In the genomic region with DNA sequence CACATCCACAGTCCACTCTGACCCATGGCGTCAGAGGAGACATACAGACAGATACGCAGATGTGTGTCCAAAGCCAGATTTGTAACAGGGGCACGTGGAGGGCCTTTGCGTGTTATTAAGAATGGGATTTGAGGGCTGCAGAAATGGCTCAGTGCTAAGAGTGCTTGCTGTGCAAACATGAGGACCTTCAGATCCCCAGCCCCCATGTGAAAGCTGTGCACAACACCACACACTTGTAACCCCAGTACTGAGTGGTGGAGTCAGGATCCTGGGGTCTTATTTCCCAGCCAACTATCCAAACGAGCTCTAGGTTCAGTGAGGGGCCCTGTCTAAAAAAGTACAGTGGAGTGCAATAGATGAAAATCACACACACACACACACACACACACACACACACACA, we compare ENCODE assay signal across 35 mouse cellular contexts.
"Had no signal": no experiment of that assay in that cellular context is flagged by ENCODE, and none has a peak within 500 bp of the region (broad histone marks: within the 10 kb centered on the region; RNA-seq: fewer than 3 reads in every experiment).

No protein-coding gene starts in this region.

- H3K27me3 ChIP-seq: heart, embryonic 12.5 days; heart, embryonic 13.5 days; heart, embryonic 15.5 days; hindbrain, embryonic 12.5 days; hindbrain, embryonic 13.5 days; hindbrain, embryonic 15.5 days; intestine, embryonic 15.5 days; kidney, embryonic 15.5 days had no signal

- DNase-seq: heart, postnatal 10 days; heart, postnatal 14 days; heart, postnatal 36 days; heart, postnatal 4 days; kidney, adult 11 months; kidney, adult 18-20 months; kidney, adult 2 months; kidney, adult 8-10 months; kidney, adult 9 months; kidney, postnatal 10 days; kidney, postnatal 14 days; kidney, postnatal 25 days; kidney, postnatal 36 days; kidney, postnatal 4 days; layer of hippocampus, adult 9-11 months; layer of hippocampus, postnatal 36 days had no signal

- H3K4me3 ChIP-seq: heart, embryonic 12.5 days; heart, embryonic 13.5 days; heart, embryonic 15.5 days; hindbrain, embryonic 10.5 days; hindbrain, embryonic 12.5 days; hindbrain, embryonic 13.5 days; hindbrain, embryonic 15.5 days; intestine, embryonic 15.5 days; kidney, embryonic 15.5 days; layer of hippocampus, adult 2 months; left cerebral cortex, adult 2 months had no signal

- H3K4me2 ChIP-seq: heart, embryonic 11.5 days; heart, embryonic 12.5 days; heart, embryonic 13.5 days; heart, embryonic 15.5 days; hindbrain, embryonic 12.5 days; hindbrain, embryonic 13.5 days; hindbrain, embryonic 14.5 days; hindbrain, embryonic 15.5 days; intestine, embryonic 15.5 days; kidney, embryonic 15.5 days had no signal

- H3K36me3 ChIP-seq: heart, embryonic 12.5 days; heart, embryonic 13.5 days; heart, embryonic 15.5 days; hindbrain, embryonic 10.5 days; hindbrain, embryonic 12.5 days; hindbrain, embryonic 13.5 days; hindbrain, embryonic 15.5 days; intestine, embryonic 15.5 days; kidney, embryonic 15.5 days had no signal

- H3K27ac ChIP-seq: heart, embryonic 13.5 days; heart, embryonic 15.5 days; hindbrain, embryonic 10.5 days; hindbrain, embryonic 12.5 days; hindbrain, embryonic 13.5 days; hindbrain, embryonic 14.5 days; hindbrain, embryonic 15.5 days; hindbrain, postnatal 0 days; intestine, embryonic 15.5 days; kidney, embryonic 15.5 days; kidney, postnatal 0 days; layer of hippocampus, adult 2 months; left cerebral cortex, adult 2 months had no signal

- H3K4me1 ChIP-seq: heart, embryonic 12.5 days; heart, embryonic 13.5 days; heart, embryonic 15.5 days; hindbrain, embryonic 10.5 days; hindbrain, embryonic 12.5 days; intestine, embryonic 15.5 days; kidney, embryonic 15.5 days had no signal

- ATAC-seq: hindbrain, embryonic 16.5 days; hindbrain, postnatal 0 days; inflammation-experienced regulatory T-cells, adult 6 months; intestine, embryonic 15.5 days; intestine, embryonic 16.5 days; intestine, postnatal 0 days had no signal

- H3K9ac ChIP-seq: heart, embryonic 12.5 days; heart, embryonic 13.5 days; heart, embryonic 15.5 days; hindbrain, embryonic 12.5 days; hindbrain, embryonic 13.5 days; hindbrain, embryonic 14.5 days; hindbrain, embryonic 15.5 days; intestine, embryonic 15.5 days; kidney, embryonic 15.5 days had no signal

- H3K9me3 ChIP-seq: heart, embryonic 12.5 days; heart, embryonic 13.5 days; heart, embryonic 15.5 days; hindbrain, embryonic 10.5 days; hindbrain, embryonic 12.5 days; hindbrain, embryonic 15.5 days; intestine, embryonic 15.5 days; kidney, embryonic 15.5 days had no signal
